Mouse (Mus musculus): ENCODE measurements around the gene Foxm1. TPM values are rescaled to one million over a fixed set of nuclear protein-coding genes. Genes with fewer than 3 reads are reported as not detected.

Foxm1 gene
- polyA plus RNA-seq (2014; fragmentation: Nextera tagmentation; extraction: Ambion mirVana): 5.5 and 9.8 TPM in 2 replicates

DNA sequence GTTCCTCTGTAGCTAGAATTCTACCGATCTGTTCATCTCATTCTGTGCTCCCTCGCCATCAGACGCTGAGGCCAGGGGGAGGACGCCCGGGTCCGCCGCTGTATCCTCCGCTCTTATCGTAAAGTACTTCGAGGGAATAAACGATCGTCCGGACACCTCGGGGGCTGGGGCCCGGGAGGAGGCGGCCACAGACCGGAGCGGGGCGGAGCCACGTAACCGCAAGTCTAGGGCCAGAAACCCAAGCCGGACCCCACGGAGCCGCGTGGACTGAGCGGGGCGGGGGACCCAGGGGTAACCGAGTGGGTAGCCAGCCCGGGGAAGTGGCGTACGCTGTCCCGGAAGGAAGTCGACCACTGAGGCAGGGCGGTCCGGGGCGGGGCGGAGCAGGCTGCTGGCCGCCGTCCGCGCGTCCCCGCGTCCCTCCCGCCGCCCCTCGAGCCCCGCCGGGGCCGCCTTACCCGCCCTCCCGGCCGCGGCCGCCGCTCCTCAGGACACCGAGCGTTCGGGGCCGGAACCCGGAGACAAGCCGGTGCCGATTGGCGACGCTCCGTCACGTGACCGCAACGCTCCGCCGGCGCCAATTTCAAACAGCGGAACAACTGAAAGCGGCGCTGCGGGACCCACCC lies at the start of gene Foxm1, which contains the start of gene Rhno1:
TSS of gene Foxm1 (plus strand) at position 587 of the 626 bp plus-strand sequence.
TSS of gene Rhno1 (minus strand) at position 531 of the 626 bp plus-strand sequence.
- peak within 1 kb of the TSS; percentile 89 for H3K27ac ChIP-seq (replicated peaks; ENCODE audit: low read depth, low read length)
- H3K9ac ChIP-seq (replicated peaks; ENCODE audit: low read length): peak within 1 kb of the TSS; percentile 80
- ATAC-seq (ENCODE audit: low FRiP score, low TSS enrichment) (peak; percentile 90), DNase-seq (peak; percentile 94)
- under 1% methylated on average over 64 of the region's 76 CpGs for WGBS
- H3K4me2 ChIP-seq (ENCODE audit: low read length): peak within 1 kb of the TSS; percentile 99
- no peaks in the 10 kb centered on the region for H3K27me3 ChIP-seq (ENCODE audit: control insufficient read depth, insufficient read depth, low read length)
- peaks cover 12% of the 10 kb centered on the region for H3K4me1 ChIP-seq (ENCODE audit: control insufficient read depth, insufficient read depth, low read length)
- peaks cover 12% of the 10 kb centered on the region for H3K36me3 ChIP-seq (ENCODE audit: control insufficient read depth, insufficient read depth, low read length)
- H3K9me3 ChIP-seq (ENCODE audit: control insufficient read depth, low read length): no peaks in the 10 kb centered on the region
- peak within 1 kb of the TSS; percentile 74 for H3K4me3 ChIP-seq (replicated peaks; ENCODE audit: low read depth, low read length)

DNA sequence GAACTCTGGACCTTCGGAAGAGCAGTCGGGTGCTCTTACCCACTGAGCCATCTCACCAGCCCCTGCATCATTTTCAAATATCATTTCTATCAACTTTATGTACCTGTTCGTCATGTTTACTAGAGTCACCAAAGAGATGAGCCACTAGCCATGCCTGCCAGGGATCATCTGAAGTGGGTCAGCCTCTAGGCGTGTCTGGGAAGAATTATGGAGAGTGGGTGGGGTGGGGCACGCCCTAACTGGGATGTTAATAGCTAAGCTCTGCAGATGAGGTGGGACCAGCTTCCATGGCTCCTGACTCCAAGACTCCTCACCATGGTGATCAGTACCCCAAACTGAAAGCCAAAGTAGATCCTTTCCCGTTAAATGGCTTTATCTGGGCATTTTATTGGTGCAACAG lies 48.0 kb upstream of the Foxm1 start:
- ATAC-seq (ENCODE audit: low FRiP score, low TSS enrichment) (no peak), DNase-seq (no peak)
- no peaks in the 10 kb centered on the region for H3K4me1 ChIP-seq (ENCODE audit: control insufficient read depth, insufficient read depth, low read length)
- no peak overlapping the region for H3K9ac ChIP-seq (replicated peaks; ENCODE audit: low read length)
- WGBS: 90% methylated on average over 6 of the region's 6 CpGs
- H3K36me3 ChIP-seq (ENCODE audit: control insufficient read depth, insufficient read depth, low read length): no peaks in the 10 kb centered on the region
- no peaks in the 10 kb centered on the region for H3K27me3 ChIP-seq (ENCODE audit: control insufficient read depth, insufficient read depth, low read length)
- no peak overlapping the region for H3K4me3 ChIP-seq (replicated peaks; ENCODE audit: low read depth, low read length)
- no peak overlapping the region for H3K4me2 ChIP-seq (ENCODE audit: low read length)
- no peak overlapping the region for H3K27ac ChIP-seq (replicated peaks; ENCODE audit: low read depth, low read length)
- no peaks in the 10 kb centered on the region for H3K9me3 ChIP-seq (ENCODE audit: control insufficient read depth, low read length)

DNA sequence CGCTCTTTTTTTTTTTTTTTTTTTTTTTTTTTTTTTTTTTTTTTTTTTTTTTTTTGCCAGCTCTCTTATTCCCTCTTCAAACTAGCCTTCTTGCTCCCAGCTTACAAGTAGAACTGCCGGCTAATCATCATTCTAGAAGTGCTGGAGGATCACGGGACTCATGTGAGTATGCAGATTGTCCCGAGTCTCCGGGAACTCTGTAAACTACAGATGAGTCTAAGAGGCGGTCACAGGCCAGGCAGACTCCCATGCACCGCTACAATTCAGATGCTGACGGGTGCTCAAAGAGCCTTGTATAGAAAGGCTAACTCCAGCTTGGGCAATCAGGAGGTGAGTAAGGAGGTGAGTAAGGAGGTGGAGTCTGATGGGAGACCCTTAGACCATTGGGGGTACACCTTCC lies 47.2 kb upstream of the Foxm1 start:
- H3K4me1 ChIP-seq (ENCODE audit: control insufficient read depth, insufficient read depth, low read length): no peaks in the 10 kb centered on the region
- H3K4me2 ChIP-seq (ENCODE audit: low read length): no peak overlapping the region
- H3K4me3 ChIP-seq (replicated peaks; ENCODE audit: low read depth, low read length): no peak overlapping the region
- no peak for DNase-seq
- no peaks in the 10 kb centered on the region for H3K9me3 ChIP-seq (ENCODE audit: control insufficient read depth, low read length)
- H3K36me3 ChIP-seq (ENCODE audit: control insufficient read depth, insufficient read depth, low read length): no peaks in the 10 kb centered on the region
- H3K27ac ChIP-seq (replicated peaks; ENCODE audit: low read depth, low read length): no peak overlapping the region
- no peak for ATAC-seq (ENCODE audit: low FRiP score, low TSS enrichment)
- no peak overlapping the region for H3K9ac ChIP-seq (replicated peaks; ENCODE audit: low read length)
- 75% methylated on average over 8 of the region's 8 CpGs for WGBS
- no peaks in the 10 kb centered on the region for H3K27me3 ChIP-seq (ENCODE audit: control insufficient read depth, insufficient read depth, low read length)

DNA sequence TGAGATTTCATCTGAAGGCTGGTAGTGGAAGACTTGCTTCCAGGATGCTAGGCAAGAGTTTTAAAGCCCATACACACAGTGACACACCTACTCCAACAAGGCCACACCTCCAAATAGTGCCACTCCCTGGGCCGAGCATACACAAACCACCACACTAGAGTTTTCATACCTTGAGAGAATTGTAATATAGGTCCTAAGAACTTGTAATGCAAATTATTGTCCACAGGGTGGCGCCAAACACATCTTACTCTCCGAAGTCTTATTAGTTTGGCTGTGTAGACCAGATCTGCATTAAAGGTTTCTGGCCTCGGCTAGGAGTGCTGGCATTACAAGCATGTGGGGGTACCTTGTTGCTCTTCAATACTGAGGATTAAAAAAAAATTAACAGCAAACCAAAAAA lies 44.5 kb upstream of the Foxm1 start:
- Histone ChIP-seq H3K4me1 (ENCODE audit: control insufficient read depth, insufficient read depth, low read length) (no peaks in the 10 kb centered on the region), H3K4me3 (replicated peaks; ENCODE audit: low read depth, low read length) (no peak overlapping the region), H3K9ac (replicated peaks; ENCODE audit: low read length) (no peak overlapping the region), H3K27me3 (ENCODE audit: control insufficient read depth, insufficient read depth, low read length) (no peaks in the 10 kb centered on the region), H3K27ac (replicated peaks; ENCODE audit: low read depth, low read length) (no peak overlapping the region), H3K36me3 (ENCODE audit: control insufficient read depth, insufficient read depth, low read length) (peaks cover 24% of the 10 kb centered on the region), H3K9me3 (ENCODE audit: control insufficient read depth, low read length) (no peaks in the 10 kb centered on the region), H3K4me2 (ENCODE audit: low read length) (no peak overlapping the region)
- peak; percentile 89 for DNase-seq
- ATAC-seq (ENCODE audit: low FRiP score, low TSS enrichment): no peak; the same call in 1 of the 2 replicates
- WGBS: 11% methylated on average over 4 of the region's 4 CpGs

- peak; percentile 87 for DNase-seq
- Histone ChIP-seq H3K4me2 (ENCODE audit: low read length) (no peak overlapping the region), H3K9ac (replicated peaks; ENCODE audit: low read length) (0 out of 2 replicates have a peak overlapping the region, but pooled peaks have one; percentile 7), H3K9me3 (ENCODE audit: control insufficient read depth, low read length) (peaks cover 11% of the 10 kb centered on the region; the same call in 1 of the 2 replicates), H3K4me3 (replicated peaks; ENCODE audit: low read depth, low read length) (no peak overlapping the region), H3K27ac (replicated peaks; ENCODE audit: low read depth, low read length) (no peak overlapping the region), H3K36me3 (ENCODE audit: control insufficient read depth, insufficient read depth, low read length) (peaks cover 38% of the 10 kb centered on the region), H3K27me3 (ENCODE audit: control insufficient read depth, insufficient read depth, low read length) (no peaks in the 10 kb centered on the region), H3K4me1 (ENCODE audit: control insufficient read depth, insufficient read depth, low read length) (no peaks in the 10 kb centered on the region)
- ATAC-seq (ENCODE audit: low FRiP score, low TSS enrichment): peak; percentile 80; the same call in 1 of the 2 replicates
- WGBS: 19% methylated on average over 12 of the region's 12 CpGs
These were observed 28.2 kb upstream of the Foxm1 start for GRCm38 (mm10) chr6:128334397-128335124.

- ATAC-seq (ENCODE audit: low FRiP score, low TSS enrichment) (no peak), DNase-seq (no peak)
- Histone ChIP-seq H3K36me3 (ENCODE audit: control insufficient read depth, insufficient read depth, low read length) (peaks cover 30% of the 10 kb centered on the region), H3K4me2 (ENCODE audit: low read length) (no peak overlapping the region), H3K27ac (replicated peaks; ENCODE audit: low read depth, low read length) (no peak overlapping the region), H3K27me3 (ENCODE audit: control insufficient read depth, insufficient read depth, low read length) (no peaks in the 10 kb centered on the region), H3K4me3 (replicated peaks; ENCODE audit: low read depth, low read length) (no peak overlapping the region), H3K4me1 (ENCODE audit: control insufficient read depth, insufficient read depth, low read length) (no peaks in the 10 kb centered on the region), H3K9ac (replicated peaks; ENCODE audit: low read length) (no peak overlapping the region), H3K9me3 (ENCODE audit: control insufficient read depth, low read length) (no peaks in the 10 kb centered on the region)
- 88% methylated on average over 7 of the region's 7 CpGs for WGBS
These were observed 25.3 kb upstream of the Foxm1 start for GRCm38 (mm10) chr6:128337467-128337866.

DNA sequence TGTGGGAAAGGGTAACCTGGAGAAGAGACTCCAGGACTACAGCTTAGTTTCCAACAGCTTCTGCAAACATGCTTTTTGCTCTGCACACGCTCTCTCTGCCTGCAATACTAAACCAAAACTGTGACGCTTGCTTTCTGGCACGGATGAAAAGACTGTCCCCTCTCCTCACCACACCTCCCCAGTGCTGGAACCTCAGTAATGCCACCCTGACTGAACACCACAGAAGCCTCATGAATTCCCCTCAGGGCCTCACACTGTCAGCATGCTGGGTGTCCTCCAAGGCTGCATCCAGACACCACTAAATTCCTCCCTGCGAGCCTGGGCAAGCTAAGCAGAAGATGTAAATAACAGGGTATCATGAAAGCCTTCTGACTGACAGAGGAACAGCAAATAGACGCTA lies 23.9 kb upstream of the Foxm1 start:
- H3K4me2 ChIP-seq (ENCODE audit: low read length): no peak overlapping the region
- no peak overlapping the region for H3K4me3 ChIP-seq (replicated peaks; ENCODE audit: low read depth, low read length)
- no peak overlapping the region for H3K9ac ChIP-seq (replicated peaks; ENCODE audit: low read length)
- DNase-seq (peak; percentile 27), ATAC-seq (ENCODE audit: low FRiP score, low TSS enrichment) (no peak)
- H3K27ac ChIP-seq (replicated peaks; ENCODE audit: low read depth, low read length): no peak overlapping the region
- H3K36me3 ChIP-seq (ENCODE audit: control insufficient read depth, insufficient read depth, low read length): peaks cover 23% of the 10 kb centered on the region
- H3K27me3 ChIP-seq (ENCODE audit: control insufficient read depth, insufficient read depth, low read length): no peaks in the 10 kb centered on the region
- no peaks in the 10 kb centered on the region for H3K4me1 ChIP-seq (ENCODE audit: control insufficient read depth, insufficient read depth, low read length)
- H3K9me3 ChIP-seq (ENCODE audit: control insufficient read depth, low read length): no peaks in the 10 kb centered on the region
- WGBS: 51% methylated on average over 5 of the region's 5 CpGs

GRCm38 (mm10) chr6:128341956-128342723 lies 20.6 kb upstream of the Foxm1 start:
- Histone ChIP-seq H3K36me3 (ENCODE audit: control insufficient read depth, insufficient read depth, low read length) (peaks cover 13% of the 10 kb centered on the region), H3K4me1 (ENCODE audit: control insufficient read depth, insufficient read depth, low read length) (no peaks in the 10 kb centered on the region), H3K27ac (replicated peaks; ENCODE audit: low read depth, low read length) (no peak overlapping the region), H3K4me2 (ENCODE audit: low read length) (no peak overlapping the region), H3K9me3 (ENCODE audit: control insufficient read depth, low read length) (no peaks in the 10 kb centered on the region), H3K4me3 (replicated peaks; ENCODE audit: low read depth, low read length) (no peak overlapping the region), H3K27me3 (ENCODE audit: control insufficient read depth, insufficient read depth, low read length) (no peaks in the 10 kb centered on the region), H3K9ac (replicated peaks; ENCODE audit: low read length) (no peak overlapping the region)
- ATAC-seq (ENCODE audit: low FRiP score, low TSS enrichment) (no peak), DNase-seq (no peak)
- WGBS: 96% methylated on average over 11 of the region's 11 CpGs
